Mouse (Mus musculus): Measurements from ENCODE around the gene Mpzl1. TPM values are rescaled to one million over a fixed set of nuclear protein-coding genes. Genes with fewer than 3 reads are reported as not detected.
"Not testable (repeated sequence)": the region's sequence is repeated elsewhere in the genome, so short reads cannot be mapped to it uniquely, and the experiment has no call there.

Gene Mpzl1
- polyA plus RNA-seq (2017; shearing (Covaris generic)) = 1 to 10 TPM in 1 of 2 experiments, not detected in 1; 1.4 TPM

- peak; percentile 100 for ATAC-seq
These were observed at the start of gene Mpzl1 for GRCm38 (mm10) chr1:165634151-165634884. Gene Mpzl1 (minus strand): TSS chr1:165634538.

DNA sequence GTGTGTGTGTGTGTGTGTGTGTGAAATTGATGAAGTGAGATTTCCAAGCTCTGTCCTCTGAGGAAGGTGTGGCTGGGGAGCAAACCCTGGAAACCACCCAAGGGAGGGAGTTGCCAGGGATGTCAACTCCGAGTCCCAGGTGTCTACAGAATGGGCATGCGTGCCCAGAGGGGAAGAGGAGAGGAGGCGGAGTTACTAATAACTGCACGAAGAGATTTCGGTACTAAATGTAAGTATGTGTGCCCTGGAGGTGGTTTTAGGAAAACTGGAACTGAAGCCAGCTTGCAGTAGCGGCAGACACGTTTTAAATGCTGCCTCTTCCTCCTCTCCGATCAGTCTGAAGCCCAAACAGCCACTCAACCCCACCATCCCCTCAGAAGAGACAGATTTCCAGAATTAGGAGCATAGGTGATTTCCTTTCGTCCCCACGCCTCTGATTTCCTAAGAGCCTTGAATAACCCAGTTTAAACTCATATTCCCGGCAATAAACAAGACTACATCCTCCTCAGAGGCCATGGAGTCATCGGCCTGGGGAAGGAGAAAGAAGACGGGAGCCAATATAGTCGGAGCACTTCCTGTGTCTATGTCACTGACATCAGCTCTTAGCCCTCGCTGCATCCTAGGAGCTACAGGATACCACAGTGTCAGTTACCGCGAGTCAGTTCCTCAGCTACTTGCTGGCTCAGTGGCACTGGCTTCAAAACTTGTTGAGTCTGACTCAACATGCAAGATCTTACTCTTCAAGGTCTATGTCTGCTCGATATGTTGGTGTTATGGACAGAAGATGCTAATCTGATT is 47.9 kb upstream of the Mpzl1 start:
- ATAC-seq = peak; percentile 64

DNA sequence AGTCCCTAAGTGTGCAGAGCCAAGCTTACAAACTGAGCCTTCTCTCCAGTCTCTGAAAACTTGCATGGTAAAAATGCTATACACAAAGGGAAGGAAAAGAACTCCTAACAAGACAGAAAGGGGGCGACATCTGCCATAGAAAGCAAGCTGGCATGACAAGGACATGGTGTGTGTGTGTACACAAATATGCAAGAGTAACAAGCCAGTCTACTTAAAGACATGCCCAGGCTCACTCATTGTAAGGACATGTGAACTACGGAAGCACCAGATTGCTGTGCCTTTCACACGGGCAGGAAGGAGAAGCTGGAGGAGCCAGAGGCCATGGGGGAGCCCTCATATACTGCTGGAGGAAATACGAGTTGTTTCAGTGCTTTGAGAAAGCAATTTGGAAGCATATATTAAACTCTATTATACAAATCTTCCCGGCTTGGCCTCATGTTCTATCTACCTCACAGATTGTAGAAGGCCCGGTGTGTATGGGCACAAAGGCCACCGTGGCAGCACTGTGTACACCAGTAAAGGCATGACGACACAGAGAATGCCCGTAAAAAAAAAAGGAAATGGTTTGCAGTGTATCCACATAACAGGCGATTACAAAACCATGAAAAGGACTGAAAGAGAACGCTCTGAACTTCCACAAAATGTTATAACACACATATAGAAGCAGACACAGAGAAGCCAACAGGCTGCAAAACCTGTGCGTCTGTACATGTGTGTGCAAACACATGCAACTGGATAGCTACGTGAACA is 46.9 kb upstream of the Mpzl1 start:
- peak; percentile 11 for ATAC-seq

- ATAC-seq = not testable (repeated sequence)
These were observed 45.7 kb upstream of the Mpzl1 start for GRCm38 (mm10) chr1:165680086-165680485.

GRCm38 (mm10) chr1:165679618-165679997 is 45.3 kb upstream of the Mpzl1 start:
- no peak for ATAC-seq

DNA sequence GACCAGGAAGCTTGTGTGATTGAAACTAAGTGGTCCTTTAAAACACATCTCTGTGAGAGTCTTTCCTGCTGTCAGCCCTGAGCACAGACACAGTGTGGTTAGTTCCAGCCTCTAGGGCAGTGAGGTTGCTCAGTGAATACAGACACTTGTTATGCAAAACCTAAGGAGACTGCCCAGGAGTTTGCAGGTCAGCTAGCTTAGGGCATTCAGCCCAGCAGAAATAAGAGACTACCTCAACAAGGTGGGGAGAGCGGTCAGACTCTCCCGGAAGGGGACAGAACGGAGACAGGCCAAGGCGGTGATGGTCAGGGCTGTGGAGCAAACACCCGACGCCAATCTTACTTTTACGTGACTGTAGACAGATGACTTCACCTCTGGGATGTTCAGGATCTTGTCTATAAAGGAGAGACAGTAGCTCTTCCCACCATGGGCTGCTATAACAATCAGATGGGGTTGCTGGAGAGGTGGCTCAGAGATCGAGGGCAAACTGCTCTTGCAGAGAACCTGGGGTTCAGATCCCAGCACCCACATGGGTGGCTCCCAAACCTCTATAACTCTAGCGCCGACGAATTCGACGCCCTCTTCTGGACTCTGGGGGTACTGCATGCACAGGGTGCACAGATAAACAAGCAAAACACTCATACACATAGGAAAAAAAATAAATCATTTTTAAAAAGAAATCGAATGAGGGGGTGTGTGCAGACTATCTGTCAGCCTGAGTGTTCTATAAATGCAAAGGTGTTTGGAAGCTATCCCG is 44.7 kb upstream of the Mpzl1 start:
- no peak for ATAC-seq

GRCm38 (mm10) chr1:165677558-165677957 is 43.2 kb upstream of the Mpzl1 start:
- no peak for ATAC-seq

DNA sequence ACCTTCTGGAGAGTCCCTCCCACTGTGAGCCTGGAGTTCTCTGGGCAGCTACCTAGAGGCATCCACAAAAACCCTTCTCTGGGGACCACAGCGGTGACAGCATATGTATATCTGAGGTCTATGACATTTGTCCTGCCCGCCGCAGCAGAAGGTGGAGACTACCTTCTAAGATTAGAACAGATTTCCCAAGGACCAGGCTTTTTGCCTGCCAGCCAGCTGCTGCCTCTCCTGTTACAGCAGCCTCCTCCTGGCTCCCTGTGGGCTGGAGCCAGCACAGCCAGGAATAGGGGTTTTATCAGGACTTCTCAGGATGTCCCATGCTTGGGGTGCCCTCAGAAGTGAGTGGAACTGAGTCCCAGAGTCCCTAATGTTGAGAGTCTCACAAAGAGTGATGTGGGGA is 42.7 kb upstream of the Mpzl1 start:
- no peak for ATAC-seq

GRCm38 (mm10) chr1:165675167-165675566 is 40.8 kb upstream of the Mpzl1 start:
- ATAC-seq = no peak

DNA sequence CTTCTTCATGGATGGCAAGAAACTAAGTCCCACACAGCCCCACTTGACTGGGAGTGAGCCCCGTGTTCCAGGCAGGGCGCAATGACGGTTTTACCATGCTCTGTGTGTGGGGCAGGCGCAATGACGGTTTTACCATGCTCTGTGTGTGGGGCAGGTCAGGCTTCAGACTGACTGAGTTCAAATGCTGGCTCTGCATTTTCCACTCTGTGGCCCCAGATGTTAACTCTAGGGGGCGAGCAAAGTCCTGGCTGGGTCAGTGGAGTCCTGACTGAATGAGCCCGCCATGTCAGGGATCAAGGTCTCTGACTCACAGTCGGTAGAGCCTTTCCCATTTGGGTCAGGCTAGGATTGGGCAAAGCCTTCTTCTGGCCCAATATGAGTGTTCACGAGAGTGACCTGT is 38.0 kb upstream of the Mpzl1 start:
- peak; percentile 11 for ATAC-seq

DNA sequence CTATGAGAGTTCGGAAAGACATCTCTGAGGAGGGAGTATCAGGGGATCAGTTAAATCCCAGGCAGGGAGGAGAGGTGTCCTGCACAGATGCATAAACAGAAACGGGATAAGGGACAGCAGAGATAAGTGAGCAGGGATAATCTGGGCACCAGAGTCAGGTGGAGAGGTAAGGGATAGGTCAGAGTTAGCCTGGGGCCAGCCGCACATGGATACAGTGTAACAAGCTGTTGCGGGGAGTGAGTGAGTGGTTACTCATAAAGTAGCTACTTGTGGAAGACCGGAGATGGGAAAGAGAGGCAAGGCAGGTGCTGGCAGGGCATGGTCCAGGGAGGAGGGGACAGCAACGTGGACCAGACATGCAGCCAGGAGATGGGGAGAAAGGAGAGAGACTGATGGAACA is 35.7 kb upstream of the Mpzl1 start:
- no peak for ATAC-seq

DNA sequence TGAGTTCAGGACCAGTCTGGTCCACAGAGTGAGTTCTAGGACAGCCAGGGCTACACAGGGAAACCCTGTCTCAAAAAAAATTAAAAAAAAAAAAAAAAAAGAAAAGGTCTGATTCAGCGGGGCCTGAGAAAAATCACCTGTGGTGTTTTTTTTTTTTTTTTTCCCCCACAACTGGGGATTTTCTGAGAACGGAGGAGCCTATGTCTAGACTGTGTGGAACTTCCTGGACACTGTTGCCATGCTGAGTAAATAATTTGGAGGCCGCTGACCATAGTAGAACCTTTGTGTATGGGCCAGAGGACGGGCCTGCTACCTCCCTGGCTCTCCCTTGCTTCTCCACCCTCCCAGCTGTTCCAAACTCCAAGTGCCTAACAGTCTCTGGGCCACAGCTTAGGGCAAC is 34.6 kb upstream of the Mpzl1 start:
- ATAC-seq = peak; percentile 62

- no peak for ATAC-seq
These were observed 33.0 kb upstream of the Mpzl1 start for GRCm38 (mm10) chr1:165667380-165667779.

DNA sequence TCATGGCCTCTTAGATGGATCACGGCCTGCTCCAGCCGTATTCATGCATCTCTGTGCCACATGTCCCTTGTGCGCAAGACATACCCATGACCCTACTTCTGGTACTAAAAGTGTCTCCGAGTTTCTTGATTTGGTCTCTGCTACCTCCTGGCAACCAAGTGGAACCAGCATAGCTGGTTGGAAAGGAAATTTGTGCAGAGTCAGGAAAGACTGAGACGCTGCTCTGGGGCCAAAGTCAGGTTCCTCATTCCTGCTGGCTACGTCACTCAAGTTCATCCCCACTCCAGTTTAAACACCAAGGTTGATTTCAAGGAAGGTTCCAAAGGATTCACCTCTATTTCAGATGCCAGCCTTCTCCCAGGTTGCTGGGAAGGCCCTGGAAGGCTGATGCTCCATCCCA is 32.6 kb upstream of the Mpzl1 start:
- no peak for ATAC-seq

GRCm38 (mm10) chr1:165665758-165666157 is 31.4 kb upstream of the Mpzl1 start:
- ATAC-seq = no peak

GRCm38 (mm10) chr1:165663277-165663676 is 28.9 kb upstream of the Mpzl1 start:
- no peak for ATAC-seq

GRCm38 (mm10) chr1:165662426-165663192 is 28.3 kb upstream of the Mpzl1 start:
- no peak for ATAC-seq

- no peak for ATAC-seq
These were observed 27.4 kb upstream of the Mpzl1 start for GRCm38 (mm10) chr1:165661725-165662124.

DNA sequence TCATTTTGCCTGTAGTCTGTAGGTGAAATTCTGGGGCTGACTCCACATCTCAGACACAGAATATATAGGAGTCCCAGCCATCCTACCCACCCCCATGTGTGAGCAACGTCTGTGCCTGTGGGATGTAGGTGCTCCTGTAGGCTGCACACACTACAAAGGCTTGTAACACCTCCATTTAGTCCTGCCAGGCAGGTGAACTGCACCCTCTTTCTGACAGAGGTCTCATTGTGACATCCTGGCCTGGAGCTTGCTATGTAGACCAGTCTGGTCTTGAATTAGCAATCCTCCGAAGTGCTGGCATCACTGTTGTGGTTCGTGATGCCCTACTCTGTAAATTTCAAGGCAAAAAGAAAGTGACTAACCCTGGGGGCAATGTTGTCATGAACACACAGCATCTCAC is 26.9 kb upstream of the Mpzl1 start:
- no peak for ATAC-seq

- ATAC-seq = peak; percentile 61
These were observed 26.4 kb upstream of the Mpzl1 start for GRCm38 (mm10) chr1:165660774-165661173.

GRCm38 (mm10) chr1:165658602-165659001 is 24.3 kb upstream of the Mpzl1 start:
- no peak for ATAC-seq

- no peak for ATAC-seq
These were observed 21.1 kb upstream of the Mpzl1 start for GRCm38 (mm10) chr1:165655482-165655881.
